Mouse (Mus musculus) C2C12 (cell line): Measurements from ENCODE around the gene Pga5.

Source experiments
- CTCF ChIP-seq: IDR thresholded peaks from one replicate; pipeline ENCODE4 v1.5.1; 2011; ENCODE audit not compliant: control insufficient read depth, insufficient read depth, insufficient read length
- MAX ChIP-seq: IDR thresholded peaks from one replicate; pipeline ENCODE4 v1.6.1; 2011; ENCODE audit warnings: mild to moderate bottlenecking, control low read depth
- MYOD1 ChIP-seq: IDR thresholded peaks from one replicate; pipeline ENCODE4 v1.6.1; 2011; ENCODE audit warnings: low read depth; ENCODE audit not compliant: control insufficient read depth, insufficient read length

DNA sequence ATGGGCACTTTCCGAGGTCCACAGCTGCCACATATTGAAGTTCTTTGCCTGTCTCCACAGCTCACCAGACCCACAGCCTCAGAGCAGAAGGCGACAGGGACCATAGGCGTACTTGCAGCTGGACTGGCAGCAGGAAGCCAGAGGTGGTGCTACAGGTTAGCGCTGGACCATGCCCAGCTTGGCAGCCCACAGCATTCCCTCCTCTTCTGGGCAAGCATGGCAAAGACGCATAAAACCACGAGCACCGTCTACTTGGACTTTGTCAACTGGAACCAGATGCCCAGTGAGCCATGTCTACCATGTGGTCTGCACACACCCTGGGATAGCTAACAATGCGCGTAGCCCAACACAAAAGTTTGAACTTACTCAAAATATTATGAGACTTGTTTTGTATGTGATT is 7.2 kb upstream of the Pga5 start:
- TF ChIP-seq MAX (no peak), MYOD1 (no peak), CTCF (no peak)
